ENCODE assay signal across 16 mouse cellular contexts in the genomic region with DNA sequence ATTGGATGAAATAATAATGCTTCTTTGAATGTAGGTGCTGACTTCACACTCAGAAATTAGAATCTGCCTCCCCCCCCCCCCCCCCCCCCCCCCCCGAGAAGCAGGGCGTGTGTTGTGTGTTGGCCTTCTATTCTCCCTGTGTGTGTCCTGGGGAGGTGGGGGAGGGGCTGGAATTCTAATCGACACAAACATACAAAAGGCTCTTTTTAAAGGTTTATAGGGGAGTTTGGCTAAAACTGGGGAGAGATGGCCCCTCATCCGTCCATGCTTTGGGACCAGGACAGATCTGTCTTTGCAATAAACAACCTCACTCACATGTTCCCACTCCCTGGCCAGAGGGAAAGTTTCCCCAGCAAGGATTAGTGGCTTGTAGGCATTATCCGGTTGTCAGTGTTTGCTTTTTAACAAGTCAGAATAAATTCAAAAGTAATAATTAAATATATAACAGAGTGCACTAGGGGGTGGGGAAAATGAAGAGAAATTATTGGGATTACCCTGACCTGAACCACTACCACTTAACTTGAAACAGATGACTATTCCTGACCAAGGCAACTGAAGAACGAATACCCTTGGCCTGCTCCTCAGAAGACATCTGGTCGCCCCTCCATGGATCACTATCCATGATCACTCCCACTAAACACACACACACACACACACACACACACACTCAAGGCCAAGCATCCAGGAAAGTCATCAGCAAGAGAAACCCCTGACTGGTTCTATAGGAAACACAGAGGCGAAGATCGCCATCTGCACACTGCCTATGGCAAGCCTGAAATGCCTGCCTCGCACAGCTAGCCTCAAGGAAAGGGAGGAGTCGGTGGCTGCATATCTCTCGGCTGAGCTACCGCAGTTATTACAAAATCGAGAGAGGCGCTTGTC.
DNase-seq lines count a peak whose midpoint lies in the region; ATAC-seq lines count a peak whose summit lies in the region.
"Had no signal": no experiment of that assay in that cellular context is flagged by ENCODE, and none has a peak within 500 bp of the region (broad histone marks: within the 10 kb centered on the region; RNA-seq: fewer than 3 reads in every experiment).

No protein-coding gene starts in this region.

- no peak overlapping the region for H3K4me3 ChIP-seq in hindbrain, embryonic 11.5 days (ENCODE audit: low read depth, low read length)
- H3K4me3 ChIP-seq in hindbrain, embryonic 14.5 days (replicated peaks; ENCODE audit: low read length): no peak overlapping the region
- no peak overlapping the region for H3K4me3 ChIP-seq in forebrain, embryonic 15.5 days
- no peak overlapping the region for H3K4me3 ChIP-seq in midbrain, embryonic 13.5 days (replicated peaks)
- H3K4me3 ChIP-seq: heart, embryonic 13.5 days; myocyte had no signal

- 0 out of 2 replicates have a peak, but pooled peaks cover 2% of the 10 kb centered on the region for H3K4me1 ChIP-seq in hindbrain, embryonic 11.5 days (replicated peaks; ENCODE audit: control insufficient read depth, insufficient read depth, low read length)
- H3K4me1 ChIP-seq in hindbrain, embryonic 14.5 days (replicated peaks; ENCODE audit: control insufficient read depth, insufficient read depth, low read length): peaks cover 7% of the 10 kb centered on the region; the same call in 1 of the 2 replicates
- H3K4me1 ChIP-seq in forebrain, embryonic 15.5 days: peaks cover 16% of the 10 kb centered on the region
- peaks cover 25% of the 10 kb centered on the region for H3K4me1 ChIP-seq in midbrain, embryonic 13.5 days (replicated peaks)
- H3K4me1 ChIP-seq: heart, embryonic 13.5 days had no signal

- H3K9ac ChIP-seq in hindbrain, embryonic 11.5 days (ENCODE audit: low read depth, low read length): no peak overlapping the region
- no peak overlapping the region for H3K9ac ChIP-seq in hindbrain, embryonic 14.5 days
- H3K9ac ChIP-seq in forebrain, embryonic 15.5 days (replicated peaks): no peak overlapping the region
- H3K9ac ChIP-seq in midbrain, embryonic 13.5 days (replicated peaks): no peak overlapping the region
- H3K9ac ChIP-seq: heart, embryonic 13.5 days; liver, embryonic 14.5 days had no signal

- H3K4me2 ChIP-seq in hindbrain, embryonic 11.5 days (replicated peaks; ENCODE audit: low read depth, low read length): no peak overlapping the region
- H3K4me2 ChIP-seq in hindbrain, embryonic 14.5 days (replicated peaks): no peak overlapping the region
- no peak overlapping the region for H3K4me2 ChIP-seq in forebrain, embryonic 15.5 days (replicated peaks)
- H3K4me2 ChIP-seq in midbrain, embryonic 13.5 days (replicated peaks): no peak overlapping the region
- H3K4me2 ChIP-seq: heart, embryonic 13.5 days had no signal

- H3K36me3 ChIP-seq in hindbrain, embryonic 11.5 days (ENCODE audit: control insufficient read depth, insufficient read depth, low read length): no peaks in the 10 kb centered on the region
- no peaks in the 10 kb centered on the region for H3K36me3 ChIP-seq in hindbrain, embryonic 14.5 days (replicated peaks; ENCODE audit: control insufficient read depth, insufficient read depth)
- no peaks in the 10 kb centered on the region for H3K36me3 ChIP-seq in forebrain, embryonic 15.5 days
- H3K36me3 ChIP-seq in midbrain, embryonic 13.5 days: no peaks in the 10 kb centered on the region
- H3K36me3 ChIP-seq: heart, embryonic 13.5 days had no signal

- no peaks in the 10 kb centered on the region for H3K9me3 ChIP-seq in hindbrain, embryonic 11.5 days (ENCODE audit: control insufficient read depth, low read length)
- H3K9me3 ChIP-seq in hindbrain, embryonic 14.5 days (ENCODE audit: control insufficient read depth, low read length): no peaks in the 10 kb centered on the region
- H3K9me3 ChIP-seq in forebrain, embryonic 15.5 days: no peaks in the 10 kb centered on the region
- no peaks in the 10 kb centered on the region for H3K9me3 ChIP-seq in midbrain, embryonic 13.5 days
- H3K9me3 ChIP-seq: heart, embryonic 13.5 days had no signal

- H3K27me3 ChIP-seq in hindbrain, embryonic 11.5 days (ENCODE audit: control insufficient read depth, insufficient read depth, low read length): no peaks in the 10 kb centered on the region
- H3K27me3 ChIP-seq in hindbrain, embryonic 14.5 days (ENCODE audit: control insufficient read depth, insufficient read depth, low read length): no peaks in the 10 kb centered on the region
- no peaks in the 10 kb centered on the region for H3K27me3 ChIP-seq in forebrain, embryonic 15.5 days
- H3K27me3 ChIP-seq in midbrain, embryonic 13.5 days: peaks cover 4% of the 10 kb centered on the region; the same call in 1 of the 2 replicates

- ATAC-seq in hindbrain, embryonic 11.5 days (ENCODE audit: low FRiP score): 0 out of 2 replicates have a peak, but pooled peaks have one; percentile 25
- no peak for ATAC-seq in hindbrain, embryonic 14.5 days (ENCODE audit: low FRiP score)
- no peak; the same call in 1 of the 2 replicates for ATAC-seq in forebrain, embryonic 15.5 days (replicated peaks)
- peak; percentile 48; the same call in 1 of the 2 replicates for ATAC-seq in midbrain, embryonic 13.5 days
- ATAC-seq in frontal cortex, adult (ENCODE audit: low TSS enrichment): no peak

- peak; percentile 30 for DNase-seq in hindbrain, embryonic 11.5 days (ENCODE audit: low spot score)
- no peak for DNase-seq in hindbrain, embryonic 14.5 days (ENCODE audit: low spot score)
- peak; percentile 36 for DNase-seq in embryo, embryonic 9.5 days (ENCODE audit: extremely low spot score)
- DNase-seq in layer of hippocampus, postnatal 10 days (ENCODE audit: low spot score in 2 of 2): no peak
- DNase-seq in liver: no peak
- DNase-seq: adrenal gland, adult 2 months; cerebellum, adult 11 months; heart, postnatal 36 days; kidney, postnatal 4 days; right cerebral cortex, adult 18-20 months had no signal

- no peak overlapping the region for H3K27ac ChIP-seq in hindbrain, embryonic 11.5 days (ENCODE audit: low read depth, low read length)
- H3K27ac ChIP-seq in hindbrain, embryonic 14.5 days: no peak overlapping the region
- 0 out of 2 replicates have a peak overlapping the region, but pooled peaks have one; percentile 12 for H3K27ac ChIP-seq in forebrain, embryonic 15.5 days (replicated peaks)
- peak overlapping the region; percentile 64 for H3K27ac ChIP-seq in midbrain, embryonic 13.5 days
- H3K27ac ChIP-seq: heart, embryonic 13.5 days; liver, embryonic 14.5 days had no signal

- WGBS in hindbrain, embryonic 11.5 days: 51% methylated on average over 13 of the region's 15 CpGs
- 43% methylated on average over 13 of the region's 15 CpGs for WGBS in hindbrain, embryonic 14.5 days
- WGBS in forebrain, embryonic 15.5 days: 17% methylated on average over 14 of the region's 15 CpGs
- 24% methylated on average over 14 of the region's 15 CpGs for WGBS in midbrain, embryonic 13.5 days

Comparison
In these comparisons a context has a peak if more than half of its experiments do, and no peak if none do; other contexts are left out.
1. ATAC-seq: peak in hindbrain, embryonic 11.5 days (single experiment) and midbrain, embryonic 13.5 days (single experiment); none in hindbrain, embryonic 14.5 days (single experiment), forebrain, embryonic 15.5 days (single experiment) and frontal cortex, adult (single experiment).
2. DNase-seq: peak in hindbrain, embryonic 11.5 days (single experiment) and embryo, embryonic 9.5 days (single experiment); none in hindbrain, embryonic 14.5 days (single experiment), layer of hippocampus, postnatal 10 days (0 of 2) and liver (single experiment).
3. H3K27ac ChIP-seq: peak in forebrain, embryonic 15.5 days (single experiment) and midbrain, embryonic 13.5 days (single experiment); none in hindbrain, embryonic 11.5 days (single experiment) and hindbrain, embryonic 14.5 days (single experiment).